ENCODE assay signal across 22 mouse cellular contexts in the genomic region with DNA sequence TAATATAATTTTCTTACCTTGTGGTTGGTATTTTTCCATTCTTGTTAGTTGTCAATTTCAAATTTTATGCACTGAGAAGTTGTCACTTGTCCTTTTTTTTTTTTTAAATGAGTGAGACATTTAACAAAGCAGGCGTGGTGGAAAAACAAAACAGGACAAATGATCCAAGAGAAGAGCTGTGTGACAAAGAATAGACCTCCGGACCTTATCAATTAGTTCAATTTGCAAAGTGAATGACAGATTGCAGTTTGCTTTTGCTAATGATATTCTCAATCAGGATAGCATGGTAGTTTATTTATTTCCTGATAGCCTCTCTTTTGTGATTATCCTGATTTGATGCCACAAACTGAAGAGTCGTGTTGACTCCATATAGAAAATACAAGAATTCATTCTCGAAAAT.
"Had no signal": no experiment of that assay in that cellular context is flagged by ENCODE, and none has a peak within 500 bp of the region (broad histone marks: within the 10 kb centered on the region; RNA-seq: fewer than 3 reads in every experiment).

No protein-coding gene starts in this region.

- DNase-seq: heart, postnatal 10 days; heart, postnatal 14 days; heart, postnatal 36 days; heart, postnatal 4 days; kidney, adult 11 months; kidney, adult 18-20 months; kidney, adult 2 months; kidney, adult 8-10 months; kidney, adult 9 months; kidney, postnatal 10 days; kidney, postnatal 14 days; kidney, postnatal 25 days; kidney, postnatal 36 days; kidney, postnatal 4 days; layer of hippocampus, adult 9-11 months; layer of hippocampus, postnatal 36 days had no signal

- ATAC-seq: hindbrain, embryonic 16.5 days; hindbrain, postnatal 0 days; inflammation-experienced regulatory T-cells, adult 6 months; intestine, embryonic 15.5 days; intestine, embryonic 16.5 days; intestine, postnatal 0 days had no signal
